In genomic region chr13:67812961-67813709, GRCm38 (mm10) we compare ENCODE assay signal across 9 mouse cellular contexts. TPM values are rescaled to one million over a fixed set of nuclear protein-coding genes. Genes with fewer than 3 reads are reported as not detected.
DNase-seq lines count a peak whose midpoint lies in the region; ATAC-seq and TF ChIP-seq lines count a peak whose summit lies in the region.
"Had no signal": no experiment of that assay in that cellular context is flagged by ENCODE, and none has a peak within 500 bp of the region (broad histone marks: within the 10 kb centered on the region; RNA-seq: fewer than 3 reads in every experiment).

No protein-coding gene starts in this region.

- peaks cover 2% of the 10 kb centered on the region; the same call in 1 of the 2 replicates for H3K4me1 ChIP-seq in heart, adult 2 months (ENCODE audit: control insufficient read depth, insufficient read depth, low read length)
- H3K4me1 ChIP-seq in hindbrain, embryonic 12.5 days = 0 out of 2 replicates have a peak, but pooled peaks cover 3% of the 10 kb centered on the region

- intact Hi-C loops in heart, adult 2 months (cut with DNase I) = loop anchor here (1.0 to 10.0 kb wide), 6 partner anchors 34 to 708 kb away; partner anchors contain the start of genes Gm28557, Zfp493, Zfp65 and Zfp85
- intact Hi-C loops in heart, postnatal 14 days (cut with DNase I) = no loop called here

- WGBS in heart, adult 2 months = 76% methylated on average over 8 of the region's 8 CpGs
- 76% methylated on average over 8 of the region's 8 CpGs for WGBS in hindbrain, embryonic 12.5 days

- DNase-seq in heart, adult 2 months = no peak
- DNase-seq in heart, postnatal 14 days = no peak
- peak; percentile 15 for DNase-seq in NIH3T3 (ENCODE audit: low read depth)
- DNase-seq in embryo, embryonic 9.5 days (ENCODE audit: extremely low spot score) = no peak
- DNase-seq in thymus, postnatal 25 days = no peak
- DNase-seq in testis, postnatal 10 days (ENCODE audit: low spot score) = no peak

- no peaks in the 10 kb centered on the region for H3K36me3 ChIP-seq in heart, adult 2 months (ENCODE audit: control insufficient read depth, insufficient read depth, low read length)
- H3K36me3 ChIP-seq in hindbrain, embryonic 12.5 days = no peaks in the 10 kb centered on the region

- TF ChIP-seq EP300 in heart, adult 2 months (IDR thresholded peaks at IDR 0.05; ENCODE audit: insufficient read depth, low read depth, low read length) = no peak

- H3K79me2 ChIP-seq in heart, adult 2 months (replicated peaks; ENCODE audit: control insufficient read depth, insufficient read depth, low read length) = no peaks in the 10 kb centered on the region

- ATAC-seq in hindbrain, embryonic 12.5 days (ENCODE audit: low FRiP score) = no peak
- peak; percentile 16; the same call in 1 of the 2 replicates for ATAC-seq in megakaryocyte-erythroid progenitor cell, adult 5-6 weeks (replicated peaks; ENCODE audit: low FRiP score, low TSS enrichment, poor library complexity, severe bottlenecking)

- TF ChIP-seq CTCF in heart, adult 2 months (IDR thresholded peaks at IDR 0.05) = no peak

- H3K27me3 ChIP-seq in heart, adult 2 months (ENCODE audit: control insufficient read depth, insufficient read depth, low read length) = no peaks in the 10 kb centered on the region
- H3K27me3 ChIP-seq in hindbrain, embryonic 12.5 days = no peaks in the 10 kb centered on the region

- no peak overlapping the region for H3K9ac ChIP-seq in heart, adult 2 months (ENCODE audit: low read depth, low read length)
- H3K9ac ChIP-seq in hindbrain, embryonic 12.5 days = peak overlapping the region; percentile 69; the same call in 1 of the 2 replicates

- peak overlapping the region; percentile 65 for H3K4me2 ChIP-seq in hindbrain, embryonic 12.5 days (replicated peaks)

- TF ChIP-seq POLR2A in heart, adult 2 months (IDR thresholded peaks at IDR 0.05; ENCODE audit: insufficient read depth, low read depth, low read length) = no peak

- peaks cover 6% of the 10 kb centered on the region; the same call in 1 of the 2 replicates for H3K9me3 ChIP-seq in hindbrain, embryonic 12.5 days (replicated peaks)

- H3K4me3 ChIP-seq in heart, adult 2 months = peak overlapping the region; percentile 88
- H3K4me3 ChIP-seq in hindbrain, embryonic 12.5 days = peak overlapping the region; percentile 75

- H3K27ac ChIP-seq in heart, adult 2 months = peak overlapping the region; percentile 82
- no peak overlapping the region for H3K27ac ChIP-seq in hindbrain, embryonic 12.5 days

RNA-seq across cellular contexts. Expression of gene Zfp273, which starts 0.4 kb away (rescaled TPM):
- 1 to 10 TPM; 1.5 to 1.6 TPM for total RNA-seq in heart, adult 2 months (2021)
- polyA plus RNA-seq in heart, adult 2 months (2012; rRNA removed) = 0.37 and 1.4 TPM in 2 replicates
- 1 to 10 TPM; 1.9 to 2.2 TPM for total RNA-seq in heart, postnatal 14 days (2021)
- 9.1 and 10.6 TPM in 2 replicates for polyA plus RNA-seq in hindbrain, embryonic 12.5 days (2016; fragmentation: Nextera tagmentation; extraction: Ambion mirVana)
- total RNA-seq in megakaryocyte-erythroid progenitor cell, adult 5-6 weeks (2014; fragmentation: Nextera tagmentation) = 3.1 and 5.3 TPM in 2 replicates
- 2.2 and 8.7 TPM in 2 replicates for total RNA-seq in megakaryocyte-erythroid progenitor cell, adult 5-6 weeks (2017)

RNA-seq across cellular contexts. Expression of gene Gm10037, which starts 17.8 kb away (rescaled TPM):
- 1 to 10 TPM in 1 of 2 experiments, under 1 TPM in 1; 0.73 to 1.2 TPM for total RNA-seq in heart, adult 2 months (2021)
- 0.94 TPM in 1 of 2 replicates, not detected in the other for polyA plus RNA-seq in heart, adult 2 months (2012; rRNA removed)
- under 1 TPM; 0.76 to 0.78 TPM for total RNA-seq in heart, postnatal 14 days (2021)
- 4.1 and 4.4 TPM in 2 replicates for polyA plus RNA-seq in hindbrain, embryonic 12.5 days (2016; fragmentation: Nextera tagmentation; extraction: Ambion mirVana)
- total RNA-seq in megakaryocyte-erythroid progenitor cell, adult 5-6 weeks (2014; fragmentation: Nextera tagmentation) = 2.3 TPM in 1 of 2 replicates, not detected in the other
- total RNA-seq in megakaryocyte-erythroid progenitor cell, adult 5-6 weeks (2017) = not detected in 2 replicates

RNA-seq across cellular contexts. Expression of gene Zfp493, which starts 33.6 kb away (rescaled TPM):
- total RNA-seq in heart, adult 2 months (2021) = 1 to 10 TPM in 1 of 2 experiments, under 1 TPM in 1; 0.84 to 1.1 TPM
- polyA plus RNA-seq in heart, adult 2 months (2012; rRNA removed) = 0.43 and 0.67 TPM in 2 replicates
- 1 to 10 TPM in 1 of 2 experiments, under 1 TPM in 1; 0.90 to 1.1 TPM for total RNA-seq in heart, postnatal 14 days (2021)
- polyA plus RNA-seq in hindbrain, embryonic 12.5 days (2016; fragmentation: Nextera tagmentation; extraction: Ambion mirVana) = 2.3 and 2.4 TPM in 2 replicates
- total RNA-seq in megakaryocyte-erythroid progenitor cell, adult 5-6 weeks (2014; fragmentation: Nextera tagmentation) = 6.2 and 8.9 TPM in 2 replicates
- 1.8 and 3.7 TPM in 2 replicates for total RNA-seq in megakaryocyte-erythroid progenitor cell, adult 5-6 weeks (2017)

RNA-seq across cellular contexts. Expression of gene BC048507, which starts 50.0 kb away (rescaled TPM):
- not detected for total RNA-seq in heart, adult 2 months (2021)
- not detected in 2 replicates for polyA plus RNA-seq in heart, adult 2 months (2012; rRNA removed)
- not detected for total RNA-seq in heart, postnatal 14 days (2021)
- not detected in 2 replicates for polyA plus RNA-seq in hindbrain, embryonic 12.5 days (2016; fragmentation: Nextera tagmentation; extraction: Ambion mirVana)
- total RNA-seq in megakaryocyte-erythroid progenitor cell, adult 5-6 weeks (2014; fragmentation: Nextera tagmentation) = not detected in 2 replicates
- total RNA-seq in megakaryocyte-erythroid progenitor cell, adult 5-6 weeks (2017) = not detected in 2 replicates
- total RNA-seq: neutrophil, adult 5-6 weeks had no signal

RNA-seq across cellular contexts. Expression of gene Zfp85, which starts 58.1 kb away (rescaled TPM):
- 1 to 10 TPM; 1.7 to 3.0 TPM for total RNA-seq in heart, adult 2 months (2021)
- polyA plus RNA-seq in heart, adult 2 months (2012; rRNA removed) = 0.66 and 1.4 TPM in 2 replicates
- 1 to 10 TPM; 1.8 to 3.1 TPM for total RNA-seq in heart, postnatal 14 days (2021)
- polyA plus RNA-seq in hindbrain, embryonic 12.5 days (2016; fragmentation: Nextera tagmentation; extraction: Ambion mirVana) = 5.4 and 5.5 TPM in 2 replicates
- 5.4 and 9.3 TPM in 2 replicates for total RNA-seq in megakaryocyte-erythroid progenitor cell, adult 5-6 weeks (2014; fragmentation: Nextera tagmentation)
- 7.0 and 8.1 TPM in 2 replicates for total RNA-seq in megakaryocyte-erythroid progenitor cell, adult 5-6 weeks (2017)
